Mouse (Mus musculus): Measurements from ENCODE around the gene Txnrd2.

The Txnrd2 gene

DNA sequence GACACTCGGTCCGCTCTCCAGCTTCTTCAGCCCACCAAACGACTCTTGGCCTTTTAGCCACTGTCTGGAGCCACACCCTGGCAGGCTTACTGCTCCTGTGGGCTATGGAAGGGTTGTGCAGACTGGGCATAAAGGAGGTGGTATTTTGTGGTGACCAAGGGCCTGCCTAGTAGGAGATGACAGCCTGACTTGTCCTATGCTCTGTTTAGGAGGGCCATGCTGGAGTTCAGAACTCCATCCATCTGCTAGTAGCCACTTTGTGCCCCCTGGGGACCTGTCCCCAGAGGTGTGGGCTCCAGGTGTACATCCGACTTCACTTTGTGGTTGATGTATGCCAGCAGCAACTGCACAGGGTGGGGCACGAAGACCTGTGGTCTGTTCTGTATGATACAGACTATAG, 32.6 kb upstream of the Txnrd2 start:
- DNase-seq (ENCODE audit: low read depth in 2 of 2, low spot score in 2 of 2), result no peak

DNA sequence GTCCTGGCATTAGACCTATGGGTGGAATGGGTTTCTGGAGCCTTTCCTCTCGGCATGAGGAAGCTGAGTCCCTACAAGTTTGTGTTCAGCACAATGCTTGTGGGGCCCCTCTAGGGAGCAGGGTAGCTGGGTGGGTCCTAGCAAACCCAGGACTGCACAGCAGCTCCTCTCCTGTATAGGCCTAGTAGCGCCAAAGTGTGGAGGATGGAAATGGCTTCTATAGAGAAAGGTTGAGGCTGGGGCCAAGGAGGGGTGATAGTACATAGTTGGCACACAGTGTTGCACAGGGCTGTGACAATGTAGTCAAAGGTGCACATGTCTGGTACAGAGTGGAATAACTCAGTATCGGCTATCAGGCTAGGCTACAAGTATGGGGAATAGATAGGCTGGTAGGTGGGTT, 32.1 kb upstream of the Txnrd2 start:
- no peak for DNase-seq (ENCODE audit: low read depth in 2 of 2, low spot score in 2 of 2)

DNA sequence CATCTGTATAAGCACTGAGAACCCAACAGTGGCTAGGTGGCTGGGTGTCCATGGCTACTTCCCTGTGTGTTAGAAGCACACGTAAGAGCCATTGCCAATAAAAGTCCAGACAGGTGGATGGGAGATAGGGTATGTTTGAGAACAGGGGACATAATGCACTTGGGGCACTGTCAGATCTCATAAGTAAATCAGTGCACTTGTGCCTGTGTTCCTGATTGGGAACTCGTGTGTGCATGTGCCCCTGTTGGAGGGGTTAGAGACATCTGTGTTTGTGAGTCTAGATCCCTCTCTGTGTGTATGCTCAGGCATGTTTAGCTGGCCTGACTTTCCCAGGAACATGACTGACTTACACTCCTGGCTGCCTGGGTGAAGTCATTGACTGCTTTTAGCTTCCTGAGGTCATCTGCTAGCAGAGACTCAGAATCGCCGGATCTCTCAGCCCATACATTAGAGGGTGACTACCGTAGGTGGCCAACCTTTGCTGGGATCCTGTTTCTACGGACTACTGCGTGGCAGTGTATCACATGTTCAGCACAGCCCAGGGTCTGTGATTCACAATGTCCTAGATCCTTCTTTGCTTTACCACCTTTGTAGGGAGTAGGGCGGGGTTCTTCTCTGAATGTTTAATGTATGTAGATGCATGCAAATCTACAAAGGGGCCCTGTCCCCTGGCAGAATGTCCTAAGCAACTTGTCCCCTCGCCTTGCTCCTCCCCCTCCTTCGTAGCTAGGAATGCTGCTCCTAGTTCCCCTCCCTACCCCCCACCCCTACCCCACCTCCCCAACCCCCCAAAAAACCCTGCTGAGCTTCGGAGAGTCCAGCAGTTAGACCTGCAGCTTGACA, 31.2 kb upstream of the Txnrd2 start:
- DNase-seq (ENCODE audit: low read depth in 2 of 2, low spot score in 2 of 2), result no peak

DNA sequence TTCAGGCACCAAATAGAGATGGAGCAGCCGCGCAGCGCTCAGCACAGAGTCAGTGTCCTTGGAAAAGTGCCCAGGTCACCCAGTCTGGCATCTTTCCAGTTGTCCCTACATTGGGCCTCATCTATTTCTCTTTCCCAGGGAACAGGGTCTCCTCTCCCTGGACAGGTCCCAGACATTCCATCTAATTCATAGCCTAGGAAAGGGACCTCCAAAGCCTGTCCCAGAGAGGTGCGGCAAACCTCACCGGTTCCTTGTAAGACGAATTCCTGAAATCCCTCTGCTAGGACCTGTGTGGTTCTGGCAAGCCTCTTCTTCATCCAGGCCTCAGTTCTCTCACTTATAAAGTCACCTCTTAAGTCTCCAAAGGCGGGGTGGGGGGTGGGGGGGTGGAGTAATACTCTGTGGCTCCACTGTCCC, 30.6 kb upstream of the Txnrd2 start:
- no peak for DNase-seq (ENCODE audit: low read depth in 2 of 2, low spot score in 2 of 2)

DNA sequence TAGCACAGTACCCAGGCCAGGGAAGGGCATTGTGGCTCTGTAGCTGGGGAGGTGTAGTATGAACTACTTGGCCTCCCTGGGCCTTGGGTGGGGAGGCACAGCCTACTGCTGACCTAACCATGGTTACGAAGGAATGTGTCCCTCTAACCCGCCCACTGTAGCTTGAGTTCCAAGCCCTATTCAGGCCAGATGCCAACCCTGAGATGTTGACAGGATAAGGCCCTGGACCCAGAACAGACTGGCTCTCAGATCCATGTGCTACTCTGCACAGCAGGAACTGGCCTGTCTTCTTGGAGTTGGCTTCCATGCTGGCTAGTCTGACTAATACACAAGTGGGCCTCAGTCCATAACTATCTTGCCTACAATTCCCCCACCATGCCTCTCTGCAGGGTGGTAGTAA, 30.0 kb upstream of the Txnrd2 start:
- no peak for DNase-seq (ENCODE audit: low read depth in 2 of 2, low spot score in 2 of 2)

DNA sequence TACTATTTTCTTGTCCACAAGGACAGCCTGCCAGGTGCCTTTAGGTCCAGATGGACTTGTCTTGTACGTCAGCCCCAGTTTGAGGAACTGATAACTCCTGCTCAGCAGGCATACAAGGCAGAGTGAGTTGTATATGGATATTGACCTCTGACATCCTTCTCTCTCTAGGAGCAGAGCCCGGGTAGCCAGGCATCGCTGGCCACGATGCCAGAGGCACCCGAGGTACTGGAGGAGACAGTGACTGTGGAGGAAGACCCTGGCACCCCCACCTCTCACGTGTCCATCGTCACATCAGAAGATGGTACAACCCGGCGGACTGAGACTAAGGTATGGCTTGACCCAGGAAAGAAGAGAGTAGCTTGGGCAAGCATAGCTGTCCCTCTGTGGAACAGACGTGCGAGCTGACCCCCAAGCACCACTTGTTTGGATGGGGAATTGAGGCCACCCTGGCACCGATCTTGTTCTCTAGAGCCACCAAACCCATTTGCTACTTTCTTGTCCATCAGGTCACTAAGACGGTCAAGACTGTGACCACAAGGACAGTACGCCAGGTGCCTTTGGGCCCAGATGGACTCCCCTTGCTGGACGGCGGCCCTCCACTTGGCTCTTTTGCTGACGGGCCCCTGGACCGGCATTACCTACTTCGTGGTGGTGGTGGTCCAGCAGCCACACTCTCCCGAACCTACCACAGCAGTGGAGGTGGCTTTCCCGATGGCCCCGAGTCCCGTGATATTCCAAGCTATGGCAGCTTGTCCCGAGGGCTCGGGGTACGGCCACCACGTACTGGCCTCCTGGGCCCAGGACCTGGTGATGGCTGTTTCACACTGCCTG, 29.2 kb upstream of the Txnrd2 start:
- no peak for DNase-seq (ENCODE audit: low read depth in 2 of 2, low spot score in 2 of 2)

DNA sequence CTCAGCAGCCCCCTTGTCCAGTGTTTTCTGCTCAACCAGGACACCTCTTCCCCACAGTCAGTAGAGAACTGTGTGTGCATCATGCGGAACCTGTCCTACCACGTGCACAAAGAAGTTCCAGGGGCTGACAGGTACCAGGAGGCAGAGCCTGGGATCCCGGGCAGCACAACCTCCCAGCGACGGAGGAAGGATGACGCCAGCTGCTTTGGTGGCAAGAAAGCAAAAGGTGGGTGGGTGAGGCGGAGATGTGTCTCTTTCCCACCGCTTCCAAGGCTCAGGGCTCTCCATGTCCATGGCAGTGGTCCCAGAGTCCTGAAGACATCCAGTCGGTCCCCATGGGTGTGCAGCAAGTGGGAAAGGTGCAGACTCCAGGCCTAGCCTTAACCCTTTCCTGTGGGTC, 26.2 kb upstream of the Txnrd2 start:
- DNase-seq (ENCODE audit: low read depth in 2 of 2, low spot score in 2 of 2), result no peak

DNA sequence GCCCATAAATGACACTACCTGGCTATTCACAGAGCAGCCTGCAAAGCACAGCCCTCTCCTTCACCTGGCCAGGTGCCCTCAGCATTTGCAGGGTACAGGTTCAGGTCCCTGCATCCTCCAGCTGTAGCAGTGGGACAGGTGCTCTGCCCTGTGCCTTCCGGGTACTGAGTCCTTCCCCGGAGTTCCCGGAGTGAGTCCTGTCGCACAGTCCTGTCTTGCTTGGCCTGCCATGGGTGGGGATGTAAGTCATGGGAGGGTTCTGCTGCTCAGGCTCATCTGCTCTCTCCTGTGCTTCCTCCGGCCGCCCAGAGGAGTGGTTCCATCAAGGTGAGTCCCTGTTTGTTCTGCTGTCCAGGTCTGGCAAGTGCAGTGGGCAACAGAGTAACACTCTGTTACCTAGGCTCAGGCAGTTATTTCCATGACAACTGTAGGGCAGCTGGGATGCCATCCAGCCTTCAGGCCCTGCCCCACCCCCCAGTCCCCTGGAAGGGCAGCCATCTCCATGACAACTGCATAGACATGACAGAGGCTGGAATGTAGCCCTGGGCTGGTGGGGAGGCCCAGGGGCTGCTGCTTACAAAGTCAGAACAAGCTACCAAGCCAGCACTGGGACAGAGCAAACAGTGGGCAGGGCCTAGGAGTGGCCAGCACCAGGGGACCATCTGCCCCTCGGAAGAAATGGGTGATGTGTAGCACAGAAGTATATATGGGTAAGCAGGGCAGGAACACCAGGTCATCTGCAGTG, 25.5 kb upstream of the Txnrd2 start:
- no peak for DNase-seq (ENCODE audit: low read depth in 2 of 2, low spot score in 2 of 2)

DNA sequence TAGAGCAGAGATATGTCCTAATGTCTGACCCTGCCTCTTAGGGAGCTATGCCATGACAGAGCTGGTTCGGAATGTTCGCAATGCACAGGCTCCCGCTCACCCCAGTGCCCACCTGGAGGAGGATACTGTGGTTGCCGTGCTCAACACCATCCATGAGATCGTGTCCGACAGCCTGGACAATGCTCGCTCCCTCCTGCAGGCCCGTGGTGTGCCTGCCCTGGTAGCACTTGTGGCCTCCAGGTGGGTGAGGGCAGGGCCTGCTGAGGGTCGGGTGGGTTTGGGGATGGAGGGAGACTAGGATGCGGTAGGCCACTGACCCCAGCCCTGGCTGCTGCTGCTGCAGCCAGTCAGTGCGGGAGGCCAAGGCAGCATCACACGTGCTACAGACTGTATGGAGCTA, 22.9 kb upstream of the Txnrd2 start:
- no peak for DNase-seq (ENCODE audit: low read depth in 2 of 2, low spot score in 2 of 2)

DNA sequence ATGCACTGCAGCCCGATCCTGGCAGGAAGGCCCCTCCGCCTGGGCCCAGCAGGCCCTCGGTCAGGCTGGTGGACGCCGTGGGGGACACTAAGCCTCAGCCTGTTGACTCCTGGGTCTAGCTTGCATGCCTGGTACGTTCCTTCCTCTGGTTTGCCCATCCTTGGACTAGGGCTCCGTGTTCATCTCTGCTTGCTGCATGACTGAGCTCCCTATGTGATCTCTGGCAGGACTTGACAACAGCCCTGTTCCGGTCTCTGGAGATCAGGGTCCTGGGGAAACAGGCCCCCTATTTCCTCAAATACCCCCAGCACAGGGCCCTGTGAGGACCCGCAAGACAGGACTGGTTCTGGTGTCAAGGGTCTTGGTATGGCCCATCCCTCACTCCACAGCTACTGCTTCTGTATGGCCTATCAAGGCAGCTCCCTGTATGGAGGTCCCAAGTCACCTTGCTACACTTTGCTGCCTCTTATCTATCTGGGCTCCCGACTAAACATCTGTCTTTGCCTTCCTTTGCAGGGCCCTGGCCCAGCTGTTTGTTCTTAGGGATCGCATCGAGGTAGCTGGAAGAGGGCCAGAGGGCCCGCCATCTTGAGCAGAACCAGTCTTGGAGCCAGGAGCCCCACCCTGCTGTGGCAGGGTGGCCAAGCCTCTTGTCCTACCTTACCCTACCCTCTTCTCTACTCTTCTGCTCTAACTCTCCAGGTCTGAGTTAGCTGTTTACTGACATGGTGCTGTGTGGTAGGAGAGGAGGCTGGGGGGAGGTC, 20.9 kb upstream of the Txnrd2 start:
- no peak for DNase-seq (ENCODE audit: low read depth in 2 of 2, low spot score in 2 of 2)

DNA sequence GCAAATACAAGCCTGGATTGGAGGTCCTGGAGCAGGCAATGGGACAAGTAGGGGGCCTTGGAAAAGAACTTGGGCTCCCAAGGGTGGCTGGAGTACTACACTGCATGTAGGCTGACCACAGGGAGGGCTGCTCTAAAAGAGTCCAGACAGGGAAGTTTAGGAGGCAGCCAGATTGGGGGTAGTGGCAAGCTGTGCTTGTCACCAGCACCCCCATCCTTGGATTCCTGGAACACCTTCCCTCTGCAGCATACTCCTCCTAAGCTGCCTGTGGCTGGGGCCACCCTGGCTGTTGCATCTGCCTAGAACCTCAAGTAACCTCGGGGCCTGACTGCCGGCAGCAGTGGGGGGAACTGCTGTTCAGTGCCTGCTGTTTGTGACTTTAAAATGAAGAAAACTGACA, 20.3 kb upstream of the Txnrd2 start:
- DNase-seq (ENCODE audit: low read depth in 2 of 2, low spot score in 2 of 2), result no peak

DNA sequence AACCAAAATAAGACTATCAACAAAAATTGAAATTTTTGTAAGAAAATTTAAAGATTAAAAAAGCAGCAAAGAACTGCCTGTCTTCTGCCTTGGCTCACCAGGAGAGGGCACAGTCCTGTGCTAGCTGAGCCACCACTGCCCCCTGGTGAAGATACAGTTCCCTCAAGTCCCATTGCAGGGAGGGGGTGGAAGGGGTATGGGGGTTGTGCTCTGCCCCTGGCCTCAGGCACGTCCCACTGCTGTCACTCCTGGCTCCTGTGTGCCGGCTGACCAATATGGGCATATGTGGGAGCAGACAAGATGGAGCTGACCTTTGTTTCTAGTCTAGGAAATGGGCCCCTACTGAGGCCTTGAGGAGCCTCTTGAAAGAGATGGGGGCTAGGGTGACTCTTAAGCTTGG, 19.9 kb upstream of the Txnrd2 start:
- peak in 1 of 2 experiments; percentile 23 for DNase-seq (ENCODE audit: low read depth in 2 of 2, low spot score in 2 of 2)

DNA sequence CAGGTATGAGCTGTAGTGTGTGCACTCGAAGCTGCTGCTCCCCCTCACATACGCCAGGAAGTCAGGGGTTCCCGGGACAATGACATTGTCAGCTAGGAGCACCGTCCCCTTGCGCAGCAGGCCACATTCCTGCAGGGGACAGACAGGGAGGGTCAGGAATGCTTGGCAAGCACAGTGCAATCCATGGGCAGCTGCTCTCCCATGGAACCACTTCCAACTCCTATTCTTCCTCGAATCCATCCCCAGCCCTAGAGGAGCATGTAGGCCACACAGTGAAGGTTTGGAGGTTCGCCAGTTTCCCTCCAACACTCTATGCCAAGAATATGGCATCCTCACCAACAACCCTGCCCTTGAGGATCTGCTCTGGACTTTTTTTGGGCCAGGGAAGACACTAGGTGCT, 18.3 kb upstream of the Txnrd2 start:
- no peak for DNase-seq (ENCODE audit: low read depth in 2 of 2, low spot score in 2 of 2)

DNA sequence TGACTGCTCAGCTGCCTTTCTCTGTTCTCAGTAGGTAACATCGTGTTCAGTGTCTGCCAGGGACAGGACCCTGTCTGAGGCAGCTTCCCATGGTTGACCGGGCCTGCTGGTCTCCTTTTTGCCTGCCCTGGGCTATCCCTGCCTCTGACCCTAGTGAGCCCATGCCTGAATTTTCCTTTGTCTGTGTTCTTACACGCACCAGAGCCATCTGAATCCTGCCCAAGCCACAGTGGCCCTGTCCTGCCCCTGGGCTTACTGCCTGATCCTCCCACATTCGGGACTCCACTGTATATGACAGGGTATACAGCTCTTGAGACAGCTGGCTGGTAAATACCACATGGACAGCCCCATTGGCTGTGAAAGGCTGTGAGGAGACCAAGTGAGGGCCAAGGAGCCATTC, 16.4 kb upstream of the Txnrd2 start:
- DNase-seq (ENCODE audit: low read depth in 2 of 2, low spot score in 2 of 2), result no peak

DNA sequence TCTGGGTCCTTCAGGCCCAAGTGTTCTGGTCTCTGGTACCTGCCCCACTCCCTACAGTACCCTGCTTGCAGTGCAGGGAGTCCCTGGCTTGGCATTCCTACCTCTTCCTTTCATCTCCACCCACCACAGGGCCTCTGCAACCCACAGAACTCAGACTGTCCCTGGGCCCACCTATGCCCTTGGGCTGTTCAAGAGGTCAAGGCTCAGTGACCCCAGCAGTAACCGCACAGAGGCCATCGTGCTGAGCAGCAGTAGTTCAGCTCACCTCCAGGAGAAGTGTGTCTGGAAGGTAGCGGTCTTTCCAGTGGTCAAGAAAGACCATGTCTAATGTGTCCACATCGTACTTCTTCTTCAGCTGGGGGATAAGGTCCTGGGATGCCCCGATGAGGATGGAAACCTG, 15.8 kb upstream of the Txnrd2 start:
- no peak for DNase-seq (ENCODE audit: low read depth in 2 of 2, low spot score in 2 of 2)

DNA sequence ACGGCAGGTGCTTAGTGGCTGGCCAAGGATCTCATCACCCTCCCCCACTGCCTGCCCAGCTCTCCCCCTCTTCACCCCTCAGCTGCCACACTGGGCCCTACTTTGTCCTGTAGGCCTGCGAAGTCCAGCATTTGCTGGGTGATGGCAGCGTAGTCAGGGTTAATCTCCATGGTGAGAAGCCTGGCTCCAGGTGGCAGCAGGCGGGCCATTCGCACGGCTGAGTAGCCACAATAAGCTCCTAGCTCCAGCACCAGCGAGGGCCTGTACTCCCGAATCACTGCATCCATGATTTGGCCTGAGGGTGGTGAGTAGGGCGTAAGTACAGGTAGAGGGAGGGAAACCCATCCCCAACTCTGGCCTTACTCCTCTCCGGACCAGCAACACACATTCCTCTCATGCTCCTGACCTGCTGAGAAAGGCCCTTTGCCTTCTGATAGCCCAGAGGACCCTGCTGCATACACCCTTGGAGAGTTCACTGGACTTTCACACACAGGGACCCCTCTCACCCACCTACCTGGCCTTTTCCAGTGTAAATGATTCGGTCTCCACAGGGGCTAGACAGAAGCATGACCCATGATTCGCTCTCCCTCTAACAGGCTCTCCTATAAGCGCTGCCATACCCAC, 15.0 kb upstream of the Txnrd2 start:
- DNase-seq (ENCODE audit: low read depth in 2 of 2, low spot score in 2 of 2), result no peak

DNA sequence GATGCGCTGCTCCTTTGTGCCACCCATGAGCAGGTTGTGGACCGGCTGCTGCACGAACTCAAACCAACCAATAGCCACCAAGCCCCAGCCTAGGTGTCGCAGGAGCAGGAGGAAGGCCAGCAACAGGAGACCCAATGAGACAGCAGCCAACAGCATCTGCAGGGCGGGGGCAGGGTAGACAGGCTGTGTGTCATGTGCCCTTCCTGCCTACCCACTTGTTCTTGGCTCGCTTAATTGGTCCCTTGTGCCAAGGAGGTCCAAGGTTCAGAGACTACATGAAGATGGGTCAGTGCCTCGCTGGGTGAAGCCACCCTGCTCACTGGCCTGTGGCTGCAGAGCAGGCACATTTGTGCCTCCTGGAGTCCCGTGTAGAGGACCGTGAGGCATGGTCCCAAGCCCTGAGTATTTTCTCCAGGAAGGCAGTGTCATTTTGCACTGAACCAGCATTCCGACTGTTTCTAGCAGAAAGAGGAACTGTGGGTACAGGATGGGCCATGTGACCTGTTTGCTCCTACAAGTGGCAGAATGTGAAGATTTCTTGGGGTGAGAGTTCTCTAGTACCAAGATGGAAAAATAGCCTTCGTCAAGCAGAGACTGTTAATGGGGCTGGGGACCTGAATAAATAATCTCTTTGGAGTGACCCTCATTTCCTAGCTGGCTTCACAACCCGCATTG, 14.2 kb upstream of the Txnrd2 start:
- no peak for DNase-seq (ENCODE audit: low read depth in 2 of 2, low spot score in 2 of 2)

DNA sequence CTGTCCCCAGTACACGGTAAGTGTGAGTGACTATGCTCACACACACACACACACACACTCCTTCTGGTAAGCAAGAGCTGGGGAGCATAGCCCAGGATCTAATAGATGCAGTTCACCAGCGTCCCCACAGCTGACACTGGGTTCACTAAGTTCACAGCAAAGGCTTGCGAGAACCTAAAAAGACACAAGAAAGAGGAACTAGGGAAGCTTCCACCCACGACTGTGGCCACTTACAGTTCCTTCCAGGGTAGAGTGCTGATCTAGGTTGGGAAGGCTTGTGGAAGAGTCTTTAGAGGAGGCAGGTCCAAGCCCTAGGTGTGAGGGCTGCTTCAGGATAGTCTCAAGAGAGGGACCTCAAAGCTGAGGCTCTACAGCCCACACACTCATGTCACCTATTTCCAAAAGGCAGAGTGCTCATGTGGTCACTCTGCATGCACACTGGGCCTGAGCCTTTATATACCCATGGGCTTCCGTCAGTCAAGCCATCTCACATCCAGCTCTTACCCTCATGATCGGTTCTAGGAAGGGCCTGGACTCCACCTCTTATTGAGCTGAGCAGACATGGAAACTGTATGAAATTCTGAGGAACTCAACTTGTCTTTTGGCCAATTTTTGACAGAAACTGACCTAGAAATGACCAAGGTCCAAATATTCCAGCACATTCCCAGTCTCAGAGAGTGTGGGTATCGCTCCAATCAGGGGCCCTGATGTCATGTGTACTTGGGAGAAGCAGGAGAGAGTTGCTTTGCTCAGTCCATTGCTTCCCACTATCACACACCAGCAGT, 13.0 kb upstream of the Txnrd2 start:
- no peak for DNase-seq (ENCODE audit: low read depth in 2 of 2, low spot score in 2 of 2)

DNA sequence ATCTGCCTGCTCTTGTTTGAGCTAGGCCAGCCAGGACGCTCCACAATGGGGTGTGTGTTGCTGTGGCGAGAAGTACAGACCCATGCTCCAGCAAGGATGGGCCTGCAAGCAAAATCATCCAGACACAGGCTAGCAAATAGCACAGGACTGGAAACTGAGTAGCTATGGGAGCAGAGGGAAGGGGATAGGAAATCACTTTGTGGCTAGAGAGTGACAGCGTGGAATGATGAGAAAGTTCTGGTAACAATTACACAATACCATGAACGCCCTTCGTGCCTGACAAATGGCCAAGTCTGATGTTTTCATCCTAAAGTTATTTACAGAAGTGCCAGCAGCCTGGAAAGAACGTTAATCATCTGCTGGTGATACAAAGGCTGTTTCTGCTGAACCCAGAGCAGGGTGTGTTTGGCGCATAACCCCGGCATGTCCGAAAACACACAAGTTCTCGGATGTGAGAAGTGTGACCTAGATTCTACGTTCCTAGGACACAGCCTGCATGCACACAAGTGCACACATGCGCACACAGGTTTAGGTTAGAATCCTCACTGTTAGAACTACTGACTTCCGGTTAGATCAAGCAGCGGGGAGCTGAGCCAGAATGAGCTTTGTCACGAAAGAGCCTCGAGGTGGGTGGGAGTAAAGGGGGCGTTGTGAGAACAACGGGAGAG, 10.0 kb upstream of the Txnrd2 start:
- no peak for DNase-seq (ENCODE audit: low read depth in 2 of 2, low spot score in 2 of 2)

Measured in CD8-positive naive resting alpha-beta T cell, adult 2 months (primary cell).